In the genomic region with DNA sequence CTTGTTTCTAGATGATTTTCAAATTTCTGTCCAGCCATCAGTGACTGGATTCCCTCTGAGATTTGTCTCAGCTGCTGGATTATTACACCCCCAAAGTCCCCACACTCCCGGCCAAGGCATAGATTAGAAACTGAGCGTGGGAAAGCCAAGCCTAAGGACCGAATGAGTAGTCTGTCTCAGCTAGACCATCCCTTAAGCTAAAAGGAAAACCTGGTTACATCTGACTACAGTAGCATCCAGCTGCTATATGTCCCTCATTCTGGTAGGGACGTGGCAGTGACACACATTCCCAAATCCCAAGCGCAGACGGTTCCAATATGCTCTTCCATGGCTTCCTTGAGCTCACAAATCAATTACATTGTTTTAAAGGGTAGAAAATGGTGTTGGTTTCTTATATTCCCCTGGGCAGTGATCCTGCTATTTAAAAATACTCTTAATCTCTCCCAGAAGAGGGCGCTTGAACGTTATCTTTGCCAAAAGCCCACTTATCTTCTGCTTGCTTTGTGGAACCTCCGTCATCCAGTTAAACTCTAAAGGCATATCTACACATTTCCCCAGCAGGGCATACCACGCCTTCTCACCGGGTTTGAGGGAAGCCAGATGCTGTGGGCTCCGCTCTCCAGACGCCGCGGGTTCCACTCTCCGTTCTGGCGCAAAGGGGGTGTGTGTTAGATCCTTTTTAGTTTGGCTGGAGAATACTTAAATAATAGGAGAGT, we compare ENCODE assay signal across 8 mouse cellular contexts. TPM values are rescaled to one million over a fixed set of nuclear protein-coding genes. Genes with fewer than 3 reads are reported as not detected.
DNase-seq lines count a peak whose midpoint lies in the region; ATAC-seq lines count a peak whose summit lies in the region.

No protein-coding gene starts in this region.

- intact Hi-C loops in gastrocnemius, postnatal 36 days (cut with DNase I): no loop called here

- H3K4me3 ChIP-seq in embryonic facial prominence, embryonic 12.5 days: no peak overlapping the region
- H3K4me3 ChIP-seq in hindbrain, embryonic 10.5 days: no peak overlapping the region
- peak overlapping the region; percentile 19; the same call in 1 of the 2 replicates for H3K4me3 ChIP-seq in lung, embryonic 16.5 days (ENCODE audit: low read length)

- no peaks in the 10 kb centered on the region for H3K36me3 ChIP-seq in embryonic facial prominence, embryonic 12.5 days
- H3K36me3 ChIP-seq in hindbrain, embryonic 10.5 days: no peaks in the 10 kb centered on the region
- no peaks in the 10 kb centered on the region for H3K36me3 ChIP-seq in lung, embryonic 16.5 days (ENCODE audit: control insufficient read depth, insufficient read depth, low read length)

- no peak overlapping the region for H3K27ac ChIP-seq in embryonic facial prominence, embryonic 12.5 days
- H3K27ac ChIP-seq in hindbrain, embryonic 10.5 days: peak overlapping the region; percentile 63; the same call in 1 of the 2 replicates
- no peak overlapping the region for H3K27ac ChIP-seq in lung, embryonic 16.5 days (ENCODE audit: low read length)

- H3K4me2 ChIP-seq in embryonic facial prominence, embryonic 12.5 days (replicated peaks): 0 out of 2 replicates have a peak overlapping the region, but pooled peaks have one; percentile 21
- H3K4me2 ChIP-seq in lung, embryonic 16.5 days (ENCODE audit: low read depth, low read length): peak overlapping the region; percentile 56

- H3K27me3 ChIP-seq in embryonic facial prominence, embryonic 12.5 days: no peaks in the 10 kb centered on the region
- no peaks in the 10 kb centered on the region for H3K27me3 ChIP-seq in hindbrain, embryonic 10.5 days (ENCODE audit: insufficient read depth, poor library complexity, severe bottlenecking)
- H3K27me3 ChIP-seq in lung, embryonic 16.5 days (ENCODE audit: control insufficient read depth, insufficient read depth, low read depth, low read length): no peaks in the 10 kb centered on the region

- H3K9me3 ChIP-seq in embryonic facial prominence, embryonic 12.5 days: no peaks in the 10 kb centered on the region
- no peaks in the 10 kb centered on the region for H3K9me3 ChIP-seq in hindbrain, embryonic 10.5 days
- no peaks in the 10 kb centered on the region for H3K9me3 ChIP-seq in lung, embryonic 16.5 days (ENCODE audit: control insufficient read depth, low read length)

- no peak overlapping the region for H3K9ac ChIP-seq in embryonic facial prominence, embryonic 12.5 days
- H3K9ac ChIP-seq in lung, embryonic 16.5 days (ENCODE audit: low read length): no peak overlapping the region

- peak; percentile 49 for DNase-seq in right cerebral cortex, adult 18-20 months
- no peak for DNase-seq in right cerebral cortex, postnatal 14 days
- DNase-seq in hindbrain, embryonic 10.5 days (ENCODE audit: low spot score): no peak
- peak; percentile 62 for DNase-seq in telencephalon, adult 2 months (ENCODE audit: low read depth, low spot score)
- no peak for DNase-seq in natural killer cell, adult 2 months (ENCODE audit: low spot score in 2 of 2)
- DNase-seq in gastrocnemius, postnatal 36 days: no peak

- H3K4me1 ChIP-seq in embryonic facial prominence, embryonic 12.5 days: peaks cover 6% of the 10 kb centered on the region
- peaks cover 29% of the 10 kb centered on the region for H3K4me1 ChIP-seq in hindbrain, embryonic 10.5 days (replicated peaks)
- peaks cover 8% of the 10 kb centered on the region for H3K4me1 ChIP-seq in lung, embryonic 16.5 days (replicated peaks; ENCODE audit: control insufficient read depth, insufficient read depth, low read length)

- WGBS in embryonic facial prominence, embryonic 12.5 days: 33% methylated on average over 17 of the region's 17 CpGs
- WGBS in hindbrain, embryonic 10.5 days: 51% methylated on average over 17 of the region's 17 CpGs
- 20% methylated on average over 17 of the region's 17 CpGs for WGBS in lung, embryonic 16.5 days

- no peak for ATAC-seq in embryonic facial prominence, embryonic 12.5 days (ENCODE audit: insufficient number of reproducible peaks, insufficient read depth, low FRiP score, low TSS enrichment)
- ATAC-seq in lung, embryonic 16.5 days (ENCODE audit: low read depth): peak; percentile 74

RNA-seq across cellular contexts. Expression of a gene that starts 46.0 kb away (rescaled TPM):
- not detected in 2 replicates for polyA plus RNA-seq in embryonic facial prominence, embryonic 12.5 days (2016; fragmentation: Nextera tagmentation; extraction: Ambion mirVana)
- polyA plus RNA-seq in hindbrain, embryonic 10.5 days (2016; fragmentation: Nextera tagmentation; extraction: Ambion mirVana): not detected in 2 replicates
- 0.05 TPM in 1 of 2 replicates, not detected in the other for polyA plus RNA-seq in lung, embryonic 16.5 days (2015; fragmentation: Nextera tagmentation; extraction: Ambion mirVana)
- not detected for total RNA-seq in gastrocnemius, postnatal 36 days (2021)

Comparison
In these comparisons a context has a peak if more than half of its experiments do, and no peak if none do; other contexts are left out.
1. DNase-seq: peak in right cerebral cortex, adult 18-20 months (single experiment) and telencephalon, adult 2 months (single experiment); none in right cerebral cortex, postnatal 14 days (single experiment), hindbrain, embryonic 10.5 days (single experiment), natural killer cell, adult 2 months (0 of 2) and gastrocnemius, postnatal 36 days (0 of 2).